Mouse (Mus musculus): ENCODE measurements around the gene Ap2m1. TPM values are rescaled to one million over a fixed set of nuclear protein-coding genes. Genes with fewer than 3 reads are reported as not detected.

Ap2m1 gene
- polyA plus RNA-seq, 1 experiment from 2014 or later, result 388 TPM

Other genes starting within 250 kb of the Ap2m1 start
- gene Parl, start 233.1 kb upstream of the Ap2m1 start, polyA plus RNA-seq (2015; fragmentation: Nextera tagmentation; extraction: Ambion mirVana), result 32.8 and 34.7 TPM in 2 replicates
- not detected in 2 replicates for gene Cyp2ab1, start 210.1 kb upstream of the Ap2m1 start, polyA plus RNA-seq (2015; fragmentation: Nextera tagmentation; extraction: Ambion mirVana)
- gene Abcc5, start 109.1 kb upstream of the Ap2m1 start, polyA plus RNA-seq (2015; fragmentation: Nextera tagmentation; extraction: Ambion mirVana), result 19.3 and 20.5 TPM in 2 replicates
- gene Eif2b5, start 36.7 kb upstream of the Ap2m1 start, polyA plus RNA-seq (2015; fragmentation: Nextera tagmentation; extraction: Ambion mirVana), result 41.0 and 44.0 TPM in 2 replicates
- gene Dvl3, start 18.5 kb upstream of the Ap2m1 start, polyA plus RNA-seq (2015; fragmentation: Nextera tagmentation; extraction: Ambion mirVana), result 3.7 and 5.3 TPM in 2 replicates
- 24.6 and 25.8 TPM in 2 replicates for gene Abcf3, start 13.1 kb downstream of the Ap2m1 start, polyA plus RNA-seq (2015; fragmentation: Nextera tagmentation; extraction: Ambion mirVana)
- 0.83 and 0.91 TPM in 2 replicates for gene Vwa5b2, start 54.0 kb downstream of the Ap2m1 start, polyA plus RNA-seq (2015; fragmentation: Nextera tagmentation; extraction: Ambion mirVana)
- 13.0 and 15.0 TPM in 2 replicates for gene Eef1akmt4, start 76.1 kb downstream of the Ap2m1 start, polyA plus RNA-seq (2015; fragmentation: Nextera tagmentation; extraction: Ambion mirVana)
- gene Gm49333, start 76.1 kb downstream of the Ap2m1 start, polyA plus RNA-seq (2015; fragmentation: Nextera tagmentation; extraction: Ambion mirVana), result not detected in 2 replicates
- gene Alg3, start 76.3 kb downstream of the Ap2m1 start, polyA plus RNA-seq (2015; fragmentation: Nextera tagmentation; extraction: Ambion mirVana), result 17.7 and 18.5 TPM in 2 replicates
- gene Camk2n2, start 85.8 kb downstream of the Ap2m1 start, polyA plus RNA-seq (2015; fragmentation: Nextera tagmentation; extraction: Ambion mirVana), result 0.15 and 0.18 TPM in 2 replicates
- gene Ece2, start 94.3 kb downstream of the Ap2m1 start, polyA plus RNA-seq (2015; fragmentation: Nextera tagmentation; extraction: Ambion mirVana), result 0.09 and 0.15 TPM in 2 replicates
- gene Psmd2, start 116.2 kb downstream of the Ap2m1 start, polyA plus RNA-seq (2015; fragmentation: Nextera tagmentation; extraction: Ambion mirVana), result 159 and 170 TPM in 2 replicates
- gene Eif4g1, start 132.8 kb downstream of the Ap2m1 start, polyA plus RNA-seq (2015; fragmentation: Nextera tagmentation; extraction: Ambion mirVana), result 80.9 and 89.4 TPM in 2 replicates
- gene Fam131a, start 157.8 kb downstream of the Ap2m1 start, polyA plus RNA-seq (2015; fragmentation: Nextera tagmentation; extraction: Ambion mirVana), result 1.4 and 2.3 TPM in 2 replicates
- gene Polr2h, start 182.2 kb downstream of the Ap2m1 start, polyA plus RNA-seq (2015; fragmentation: Nextera tagmentation; extraction: Ambion mirVana), result 27.7 and 31.6 TPM in 2 replicates
- gene Clcn2, start 182.3 kb downstream of the Ap2m1 start, polyA plus RNA-seq (2015; fragmentation: Nextera tagmentation; extraction: Ambion mirVana), result 9.7 and 11.5 TPM in 2 replicates
- 0.32 and 0.39 TPM in 2 replicates for gene Chrd, start 197.6 kb downstream of the Ap2m1 start, polyA plus RNA-seq (2015; fragmentation: Nextera tagmentation; extraction: Ambion mirVana)
- 5.1 and 6.1 TPM in 2 replicates for gene Thpo, start 199.0 kb downstream of the Ap2m1 start, polyA plus RNA-seq (2015; fragmentation: Nextera tagmentation; extraction: Ambion mirVana)

Data from liver, embryonic 16.5 days (tissue).